In the genomic region with DNA sequence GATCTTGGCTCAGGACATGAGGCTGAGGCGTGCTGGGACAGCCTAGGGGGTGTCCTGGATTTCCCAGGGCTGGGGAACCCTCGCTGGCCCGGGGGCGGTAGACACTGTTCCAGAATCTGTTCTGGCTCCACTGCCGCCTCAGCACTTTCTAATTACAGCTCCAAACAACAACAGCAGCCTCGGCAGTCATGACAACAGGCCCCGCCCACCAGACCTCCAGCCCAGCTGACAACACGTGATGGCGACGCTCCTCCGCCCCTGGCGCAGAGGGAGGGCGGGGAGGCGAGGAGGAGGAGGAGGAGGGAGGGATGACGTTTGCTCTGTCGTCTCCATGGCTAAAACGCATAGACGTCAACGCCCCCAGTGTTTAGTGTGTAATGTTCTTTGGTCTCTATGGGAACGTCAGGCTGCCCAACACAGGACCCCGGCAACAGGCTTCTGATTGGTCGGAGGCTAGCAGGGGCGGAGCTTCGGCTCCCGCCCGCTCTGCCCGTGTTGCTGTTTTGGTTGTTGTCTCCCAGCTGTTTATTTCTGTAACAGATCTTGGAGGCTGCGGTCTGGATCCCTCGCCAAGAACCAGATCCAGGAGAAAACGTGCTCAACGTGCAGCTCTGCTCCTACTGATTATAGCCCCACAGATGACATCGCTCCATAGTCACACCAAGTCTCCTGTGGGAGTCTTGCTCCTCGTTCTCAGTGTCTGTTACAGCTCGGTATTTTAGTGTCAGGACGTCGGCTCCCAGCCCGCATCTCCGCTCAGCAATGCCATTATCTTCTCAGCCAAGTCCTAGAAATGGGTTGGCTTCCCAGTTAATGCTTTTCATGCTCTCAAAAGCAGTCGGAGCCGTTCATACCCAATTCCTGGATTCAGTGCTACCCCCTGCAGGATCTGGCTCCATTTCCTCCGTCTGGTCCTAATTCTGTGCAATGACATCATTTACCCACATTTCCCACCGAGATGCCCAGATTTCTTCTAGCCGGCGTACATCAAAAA, we compare ENCODE assay signal across 8 mouse cellular contexts. TPM values are rescaled to one million over a fixed set of nuclear protein-coding genes. Genes with fewer than 3 reads are reported as not detected.
DNase-seq lines count a peak whose midpoint lies in the region; ATAC-seq and TF ChIP-seq lines count a peak whose summit lies in the region.

No protein-coding gene starts in this region.

- peaks cover 27% of the 10 kb centered on the region for H3K27me3 ChIP-seq in CH12.LX (replicated peaks)
- no peaks in the 10 kb centered on the region; the same call in 1 of the 2 replicates for H3K27me3 ChIP-seq in forebrain, embryonic 12.5 days
- no peaks in the 10 kb centered on the region for H3K27me3 ChIP-seq in liver, postnatal 0 days (ENCODE audit: insufficient read depth, low read length)
- H3K27me3 ChIP-seq in neural tube, embryonic 14.5 days (ENCODE audit: control insufficient read depth, insufficient read depth, low read length): no peaks in the 10 kb centered on the region

- no peak for TF ChIP-seq RAD21 in CH12.LX (IDR thresholded peaks at IDR 0.05; ENCODE audit: low read depth, low read length)

- peaks cover 0 to 21% of the 10 kb centered on the region in 2 experiments; a peak in 2 of 4 replicates for H3K4me1 ChIP-seq in CH12.LX (ENCODE audit: control insufficient read depth in 1 of 2, insufficient read depth in 2 of 2)
- peaks cover 26% of the 10 kb centered on the region for H3K4me1 ChIP-seq in forebrain, embryonic 12.5 days
- peaks cover 17% of the 10 kb centered on the region for H3K4me1 ChIP-seq in liver, postnatal 0 days (ENCODE audit: insufficient read depth)
- peaks cover 10% of the 10 kb centered on the region; the same call in 1 of the 2 replicates for H3K4me1 ChIP-seq in neural tube, embryonic 14.5 days (ENCODE audit: control insufficient read depth, insufficient read depth, low read length)

- ATAC-seq in forebrain, embryonic 12.5 days (ENCODE audit: low FRiP score): peak; percentile 100
- ATAC-seq in liver, postnatal 0 days: peak; percentile 96
- ATAC-seq in neural tube, embryonic 14.5 days (ENCODE audit: low read depth): peak; percentile 99

- H3K4me3 ChIP-seq in CH12.LX (replicated peaks in 1 of 3; ENCODE audit: low read depth in 2 of 3, low read length in 2 of 3, poor library complexity in 1 of 3): peak overlapping the region; percentile 43 to 57 (median 52)
- peak overlapping the region; percentile 45 for H3K4me3 ChIP-seq in forebrain, embryonic 12.5 days (replicated peaks)
- peak overlapping the region; percentile 53 for H3K4me3 ChIP-seq in liver, postnatal 0 days (ENCODE audit: low read depth, low read length)
- peak overlapping the region; percentile 39 for H3K4me3 ChIP-seq in neural tube, embryonic 14.5 days (ENCODE audit: low read depth, low read length)

- H3K4me2 ChIP-seq in CH12.LX (ENCODE audit: insufficient read depth, low read depth, poor library complexity, severe bottlenecking): peak overlapping the region; percentile 93
- H3K4me2 ChIP-seq in forebrain, embryonic 12.5 days: peak overlapping the region; percentile 75
- peak overlapping the region; percentile 89 for H3K4me2 ChIP-seq in liver, postnatal 0 days (ENCODE audit: low read depth, low read length)
- peak overlapping the region; percentile 70 for H3K4me2 ChIP-seq in neural tube, embryonic 14.5 days (ENCODE audit: low read depth, low read length)

- H3K36me3 ChIP-seq in CH12.LX (replicated peaks in 1 of 2; ENCODE audit: control insufficient read depth in 1 of 2, insufficient read depth in 1 of 2, low read length in 1 of 2): no peaks in the 10 kb centered on the region
- no peaks in the 10 kb centered on the region for H3K36me3 ChIP-seq in forebrain, embryonic 12.5 days (replicated peaks)
- H3K36me3 ChIP-seq in liver, postnatal 0 days (replicated peaks; ENCODE audit: insufficient read depth, low read length): no peaks in the 10 kb centered on the region
- no peaks in the 10 kb centered on the region for H3K36me3 ChIP-seq in neural tube, embryonic 14.5 days (ENCODE audit: control insufficient read depth, insufficient read depth, low read length)

- no peak for TF ChIP-seq CTCF in CH12.LX (conservative IDR thresholded peaks at IDR 0.05 in 1 of 2, IDR thresholded peaks at IDR 0.05 in 1 of 2; ENCODE audit: low read depth in 2 of 2, low read length in 2 of 2)
- peak; percentile 28; the same call in 1 of the 2 replicates for TF ChIP-seq CTCF in liver, postnatal 0 days (IDR thresholded peaks at IDR 0.05; ENCODE audit: low read depth)

- H3K27ac ChIP-seq in CH12.LX (ENCODE audit: insufficient read depth, low read depth): no peak overlapping the region
- peak overlapping the region; percentile 83 for H3K27ac ChIP-seq in forebrain, embryonic 12.5 days
- H3K27ac ChIP-seq in liver, postnatal 0 days (ENCODE audit: low read depth): peak overlapping the region; percentile 76
- H3K27ac ChIP-seq in neural tube, embryonic 14.5 days (ENCODE audit: low read depth, low read length): peak overlapping the region; percentile 95

- H3K9ac ChIP-seq in CH12.LX (ENCODE audit: insufficient read depth, low read depth): peak overlapping the region; percentile 20; the same call in 1 of the 2 replicates
- H3K9ac ChIP-seq in forebrain, embryonic 12.5 days: peak overlapping the region; percentile 49
- peak overlapping the region; percentile 70 for H3K9ac ChIP-seq in liver, postnatal 0 days (replicated peaks)
- peak overlapping the region; percentile 60 for H3K9ac ChIP-seq in neural tube, embryonic 14.5 days (replicated peaks; ENCODE audit: low read depth, low read length)

- TF ChIP-seq POLR2A in CH12.LX (IDR thresholded peaks at IDR 0.05; ENCODE audit: low read depth, low read length): no peak

- peak; percentile 97 for DNase-seq in CH12.LX (ENCODE audit: extremely low read depth)
- peak; percentile 97 for DNase-seq in c-Kit-positive CD71-positive TER-119-negative erythroid progenitor cells, embryonic 14.5 days (ENCODE audit: low read depth)
- DNase-seq in heart, postnatal 10 days: peak; percentile 99
- peak; percentile 97 for DNase-seq in large intestine, adult 2 months (ENCODE audit: low read depth, low spot score)
- peak; percentile 96 for DNase-seq in liver, postnatal 0 days
- DNase-seq in testis, postnatal 10 days (ENCODE audit: low spot score): peak; percentile 99

- intact Hi-C loops in heart, postnatal 10 days (cut with DNase I): loop anchor here (2.0 kb wide), 1 partner anchor 15 kb away; no protein-coding TSS in a partner anchor

- H3K79me2 ChIP-seq in CH12.LX (replicated peaks; ENCODE audit: control insufficient read depth, extremely low read depth, insufficient read depth, poor library complexity, severe bottlenecking): no peaks in the 10 kb centered on the region

- H3K9me3 ChIP-seq in CH12.LX (replicated peaks; ENCODE audit: low read length): peaks cover 5% of the 10 kb centered on the region
- H3K9me3 ChIP-seq in forebrain, embryonic 12.5 days: no peaks in the 10 kb centered on the region
- no peaks in the 10 kb centered on the region for H3K9me3 ChIP-seq in liver, postnatal 0 days (ENCODE audit: low read length)
- no peaks in the 10 kb centered on the region for H3K9me3 ChIP-seq in neural tube, embryonic 14.5 days (ENCODE audit: control insufficient read depth, low read length)

- no peak for TF ChIP-seq EP300 in CH12.LX (IDR thresholded peaks at IDR 0.05; ENCODE audit: low read length)
- 0 out of 2 replicates have a peak, but pooled peaks have one; percentile 14 for TF ChIP-seq EP300 in liver, postnatal 0 days (IDR thresholded peaks at IDR 0.05; ENCODE audit: low read depth)

- in situ Hi-C loops in CH12.LX (cut with MboI; ENCODE audit: low pct_ligation_motif_present, low pct_unique_long_range_greater_than_20kb, low sequenced_read_pairs): no loop called here

- dilution Hi-C loops in CH12.LX (cut with MboI; ENCODE audit: extremely low pct_ligation_motif_present, extremely low pct_unique_long_range_greater_than_20kb, low sequenced_read_pairs): no loop called here

- 2% methylated on average over 44 of the region's 44 CpGs for whole genome bisulfite sequencing in forebrain, embryonic 12.5 days
- under 1% methylated on average over 44 of the region's 44 CpGs for WGBS in large intestine, adult 2 months
- 2% methylated on average over 44 of the region's 44 CpGs for WGBS in liver, postnatal 0 days (ENCODE audit: insufficient replicate concordance)
- WGBS in neural tube, embryonic 14.5 days: 2% methylated on average over 44 of the region's 44 CpGs

TF ChIP-seq in CH12.LX, 34 proteins besides CTCF, POLR2A, EP300 and RAD21:
- TF ChIP-seq MAFK (IDR thresholded peaks at IDR 0.05; ENCODE audit: insufficient replicate concordance, low read length) (peak; percentile 84; the same call in 1 of the 2 replicates), MEF2A (IDR thresholded peaks at IDR 0.05; ENCODE audit: borderline replicate concordance, low read depth, low read length) (peak; percentile 51; the same call in 1 of the 2 replicates), MXI1 (IDR thresholded peaks at IDR 0.05; ENCODE audit: low read depth, low read length) (peak; percentile 81), USF1 (IDR thresholded peaks at IDR 0.05; ENCODE audit: low read depth, low read length) (peak; percentile 86), USF2 (conservative IDR thresholded peaks at IDR 0.05; ENCODE audit: low read depth, low read length) (peak; percentile 74), MAZ (IDR thresholded peaks at IDR 0.05; ENCODE audit: low read depth, low read length) (no peak), ETS1 (conservative IDR thresholded peaks at IDR 0.05; ENCODE audit: low read depth, low read length) (peak; percentile 50; the same call in 1 of the 2 replicates), IRF4 (IDR thresholded peaks at IDR 0.05; ENCODE audit: low read depth, low read length) (peak; percentile 11; the same call in 1 of the 2 replicates), BHLHE40 (IDR thresholded peaks at IDR 0.05; ENCODE audit: low read depth, low read length) (peak; percentile 82), NELFE (IDR thresholded peaks at IDR 0.05; ENCODE audit: low read depth, low read length) (no peak), MAX (IDR thresholded peaks at IDR 0.05; ENCODE audit: low read length) (peak; percentile 72; the same call in 1 of the 2 replicates), JUND (conservative IDR thresholded peaks at IDR 0.05; ENCODE audit: low read depth, low read length) (no peak), ELF1 (IDR thresholded peaks at IDR 0.05; ENCODE audit: low read depth, low read length) (no peak)

RNA-seq across cellular contexts. Expression of a gene that starts 18.3 kb away (rescaled TPM):
- total RNA-seq in CH12.LX (2012; rRNA removed) (0.17 and 0.21 TPM in 2 replicates), CH12.LX (2014; rRNA removed) (0.20 and 0.76 TPM in 2 replicates)
- polyA plus RNA-seq in CH12.LX (2012; ENCODE audit: insufficient read length, low read depth): 0.11 and 0.26 TPM in 2 replicates
- 0.80 and 1.1 TPM in 2 replicates for polyA plus RNA-seq in forebrain, embryonic 12.5 days (2016; fragmentation: Nextera tagmentation; extraction: Ambion mirVana)
- total RNA-seq in heart, postnatal 10 days (2021): 1 to 10 TPM; 1.8 to 3.3 TPM
- 46.5 and 153 TPM in 2 replicates for polyA plus RNA-seq in large intestine, adult 2 months (2012; rRNA removed)
- 1.3 and 1.6 TPM in 2 replicates for polyA plus RNA-seq in liver, postnatal 0 days (2015; fragmentation: Nextera tagmentation; extraction: Ambion mirVana)
- polyA plus RNA-seq in neural tube, embryonic 14.5 days (2014; fragmentation: Nextera tagmentation; extraction: Ambion mirVana): 2.8 and 4.0 TPM in 2 replicates

Comparison
In these comparisons a context has a peak if more than half of its experiments do, and no peak if none do; other contexts are left out.
1. H3K9ac ChIP-seq: peak in every context shown above with its lines; median percentile 70 in liver, postnatal 0 days; 60 in neural tube, embryonic 14.5 days; 49 in forebrain, embryonic 12.5 days; 20 in CH12.LX.